Mouse (Mus musculus) embryonic fibroblast, embryonic 13.5 days (primary cell): ENCODE measurements around the gene Hexa.

Experiments
- CTCF ChIP-seq: IDR thresholded peaks from 2 replicates; pipeline ENCODE4 v1.5.1; 2011; ENCODE audit warnings: mild to moderate bottlenecking, control low read depth, low read length, moderate library complexity, borderline replicate concordance; ENCODE audit not compliant: insufficient read depth
- POLR2A ChIP-seq: IDR thresholded peaks from 2 replicates; pipeline ENCODE4 v1.6.1; 2011; ENCODE audit warnings: low read depth, mild to moderate bottlenecking, control low read depth, low read length, moderate library complexity

- TF ChIP-seq POLR2A: no peak
- no peak for TF ChIP-seq CTCF
Measured at GRCm38 (mm10) chr9:59577401-59577800, 38.1 kb downstream of the Hexa start.
